Mouse (Mus musculus): ENCODE results near the gene Slc2a1. TPM values are rescaled to one million over a fixed set of nuclear protein-coding genes. Genes with fewer than 3 reads are reported as not detected.

Slc2a1 gene
- total and polyA plus RNA-seq, 3 experiments: 33.4 to 64.9 (median 46.2) TPM

DNA sequence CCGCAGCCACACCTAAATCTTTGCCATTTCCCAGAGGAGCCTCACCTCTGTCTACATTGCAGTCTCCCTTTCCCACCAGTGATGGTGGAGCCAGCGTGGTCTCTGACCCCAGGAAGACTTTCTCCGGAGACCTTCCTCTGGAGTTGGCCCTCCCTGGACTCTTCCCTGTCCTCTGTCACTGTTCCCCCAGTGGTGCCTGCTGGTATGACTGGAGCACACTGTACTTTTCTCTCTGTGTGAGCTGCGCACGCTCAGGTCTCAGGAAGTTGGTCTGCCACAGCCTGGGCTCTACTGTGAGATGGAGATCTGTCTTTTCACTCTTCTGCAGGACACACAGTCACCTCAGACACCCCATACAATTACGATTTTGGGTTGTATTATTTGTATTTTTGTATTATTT, 39.6 kb upstream of the Slc2a1 start:
- Histone ChIP-seq H3K4me1 (ENCODE audit: control insufficient read depth in 1 of 2, insufficient read depth in 2 of 2) (no peaks in the 10 kb centered on the region), H3K9me3 (replicated peaks; ENCODE audit: low read length) (no peaks in the 10 kb centered on the region), H3K27me3 (replicated peaks) (peaks cover 17% of the 10 kb centered on the region), H3K4me3 (replicated peaks in 1 of 3; ENCODE audit: low read depth in 2 of 3, low read length in 2 of 3, poor library complexity in 1 of 3) (no peak overlapping the region), H3K4me2 (ENCODE audit: insufficient read depth, low read depth, poor library complexity, severe bottlenecking) (no peak overlapping the region), H3K36me3 (replicated peaks in 1 of 2; ENCODE audit: control insufficient read depth in 1 of 2, insufficient read depth in 1 of 2, low read length in 1 of 2) (no peaks in the 10 kb centered on the region), H3K27ac (ENCODE audit: insufficient read depth, low read depth) (no peak overlapping the region), H3K79me2 (replicated peaks; ENCODE audit: control insufficient read depth, extremely low read depth, insufficient read depth, poor library complexity, severe bottlenecking) (no peaks in the 10 kb centered on the region), H3K9ac (ENCODE audit: insufficient read depth, low read depth) (no peak overlapping the region)
- dilution Hi-C loops (cut with MboI; ENCODE audit: extremely low pct_ligation_motif_present, extremely low pct_unique_long_range_greater_than_20kb, low sequenced_read_pairs) (no loop called here), in situ Hi-C loops (cut with MboI; ENCODE audit: low pct_ligation_motif_present, low pct_unique_long_range_greater_than_20kb, low sequenced_read_pairs) (no loop called here)
- DNase-seq (ENCODE audit: extremely low read depth): peak; percentile 19
- no peak for TF ChIP-seq RAD21 (IDR thresholded peaks at IDR 0.05; ENCODE audit: low read depth, low read length)
- peak; percentile 76 for TF ChIP-seq NRF1 (IDR thresholded peaks at IDR 0.05; ENCODE audit: low read depth, low read length)
- no peak for TF ChIP-seq PAX5 (IDR thresholded peaks at IDR 0.05; ENCODE audit: low read length)
- TF ChIP-seq CTCF (conservative IDR thresholded peaks at IDR 0.05 in 1 of 2, IDR thresholded peaks at IDR 0.05 in 1 of 2; ENCODE audit: low read depth in 2 of 2, low read length in 2 of 2): peak in 1 of 2 experiments; percentile 24; a peak in 2 of 4 replicates
- TF ChIP-seq POLR2AphosphoS2 (IDR thresholded peaks at IDR 0.05; ENCODE audit: low read depth, low read length): no peak
- TF ChIP-seq ZKSCAN1 (IDR thresholded peaks at IDR 0.05; ENCODE audit: borderline replicate concordance, low read depth, low read length): no peak
- TF ChIP-seq ELF1 (IDR thresholded peaks at IDR 0.05; ENCODE audit: low read depth, low read length): no peak

GRCm38 (mm10) chr4:119070181-119070580, 38.3 kb upstream of the Slc2a1 start:
- Histone ChIP-seq H3K4me2 (ENCODE audit: insufficient read depth, low read depth, poor library complexity, severe bottlenecking) (no peak overlapping the region), H3K27me3 (replicated peaks) (peaks cover 14% of the 10 kb centered on the region), H3K27ac (ENCODE audit: insufficient read depth, low read depth) (no peak overlapping the region), H3K9me3 (replicated peaks; ENCODE audit: low read length) (no peaks in the 10 kb centered on the region), H3K9ac (ENCODE audit: insufficient read depth, low read depth) (no peak overlapping the region), H3K4me3 (replicated peaks in 1 of 3; ENCODE audit: low read depth in 2 of 3, low read length in 2 of 3, poor library complexity in 1 of 3) (no peak overlapping the region), H3K36me3 (replicated peaks in 1 of 2; ENCODE audit: control insufficient read depth in 1 of 2, insufficient read depth in 1 of 2, low read length in 1 of 2) (no peaks in the 10 kb centered on the region), H3K4me1 (ENCODE audit: control insufficient read depth in 1 of 2, insufficient read depth in 2 of 2) (no peaks in the 10 kb centered on the region), H3K79me2 (replicated peaks; ENCODE audit: control insufficient read depth, extremely low read depth, insufficient read depth, poor library complexity, severe bottlenecking) (no peaks in the 10 kb centered on the region)
- TF ChIP-seq ETS1 (conservative IDR thresholded peaks at IDR 0.05; ENCODE audit: low read depth, low read length): no peak
- TF ChIP-seq ZKSCAN1 (IDR thresholded peaks at IDR 0.05; ENCODE audit: borderline replicate concordance, low read depth, low read length): no peak
- no peak for TF ChIP-seq JUN (IDR thresholded peaks at IDR 0.05; ENCODE audit: insufficient read depth, low read depth, low read length)
- in situ Hi-C loops (cut with MboI; ENCODE audit: low pct_ligation_motif_present, low pct_unique_long_range_greater_than_20kb, low sequenced_read_pairs) (no loop called here), dilution Hi-C loops (cut with MboI; ENCODE audit: extremely low pct_ligation_motif_present, extremely low pct_unique_long_range_greater_than_20kb, low sequenced_read_pairs) (no loop called here)
- DNase-seq (ENCODE audit: extremely low read depth): no peak

- Histone ChIP-seq H3K27ac (ENCODE audit: insufficient read depth, low read depth) (no peak overlapping the region), H3K9ac (ENCODE audit: insufficient read depth, low read depth) (no peak overlapping the region), H3K4me1 (ENCODE audit: control insufficient read depth in 1 of 2, insufficient read depth in 2 of 2) (no peaks in the 10 kb centered on the region), H3K4me3 (replicated peaks in 1 of 3; ENCODE audit: low read depth in 2 of 3, low read length in 2 of 3, poor library complexity in 1 of 3) (no peak overlapping the region), H3K27me3 (replicated peaks) (peaks cover 18% of the 10 kb centered on the region), H3K79me2 (replicated peaks; ENCODE audit: control insufficient read depth, extremely low read depth, insufficient read depth, poor library complexity, severe bottlenecking) (no peaks in the 10 kb centered on the region), H3K9me3 (replicated peaks; ENCODE audit: low read length) (no peaks in the 10 kb centered on the region), H3K36me3 (replicated peaks in 1 of 2; ENCODE audit: control insufficient read depth in 1 of 2, insufficient read depth in 1 of 2, low read length in 1 of 2) (no peaks in the 10 kb centered on the region), H3K4me2 (ENCODE audit: insufficient read depth, low read depth, poor library complexity, severe bottlenecking) (no peak overlapping the region)
- no peak for DNase-seq (ENCODE audit: extremely low read depth)
- in situ Hi-C loops (cut with MboI; ENCODE audit: low pct_ligation_motif_present, low pct_unique_long_range_greater_than_20kb, low sequenced_read_pairs) (no loop called here), dilution Hi-C loops (cut with MboI; ENCODE audit: extremely low pct_ligation_motif_present, extremely low pct_unique_long_range_greater_than_20kb, low sequenced_read_pairs) (no loop called here)
- TF ChIP-seq MAFK (IDR thresholded peaks at IDR 0.05; ENCODE audit: insufficient replicate concordance, low read length) (no peak), MAX (IDR thresholded peaks at IDR 0.05; ENCODE audit: low read length) (no peak), GABPA (IDR thresholded peaks at IDR 0.05; ENCODE audit: insufficient replicate concordance, low read depth, low read length) (no peak), ZNF384 (IDR thresholded peaks at IDR 0.05; ENCODE audit: low read depth, low read length) (no peak), POLR2A (IDR thresholded peaks at IDR 0.05; ENCODE audit: low read depth, low read length) (no peak), TBP (conservative IDR thresholded peaks at IDR 0.05; ENCODE audit: low read depth, low read length) (no peak), TCF12 (IDR thresholded peaks at IDR 0.05; ENCODE audit: low read depth, low read length) (no peak), BHLHE40 (IDR thresholded peaks at IDR 0.05; ENCODE audit: low read depth, low read length) (no peak)
These were observed 37.4 kb upstream of the Slc2a1 start for GRCm38 (mm10) chr4:119070959-119071647.

All from CH12.LX (cell line).